Mouse (Mus musculus): ENCODE results near the gene 1700025G04Rik. TPM values are rescaled to one million over a fixed set of nuclear protein-coding genes. Genes with fewer than 3 reads are reported as not detected.
A peak's percentile ranks its signal among the peaks of the same experiment; 100 is the strongest.

1700025G04Rik gene
- polyA plus RNA-seq, 1 experiment from 2014 or later, result 52.7 TPM

GRCm38 (mm10) chr1:151944457-151945223 is 145.3 kb downstream of the 1700025G04Rik start:
- Histone ChIP-seq H3K36me3 (ENCODE audit: control insufficient read depth, insufficient read depth, low read length) (no peaks in the 10 kb centered on the region), H3K27ac (ENCODE audit: low read depth, low read length) (peak overlapping the region; percentile 79), H3K4me3 (ENCODE audit: low read depth, low read length) (no peak overlapping the region), H3K4me1 (replicated peaks; ENCODE audit: control insufficient read depth, insufficient read depth, low read length) (peaks cover 12% of the 10 kb centered on the region; the same call in 1 of the 2 replicates), H3K9ac (ENCODE audit: low read depth, low read length) (no peak overlapping the region), H3K27me3 (ENCODE audit: control insufficient read depth, insufficient read depth, low read length) (no peaks in the 10 kb centered on the region), H3K9me3 (ENCODE audit: control insufficient read depth, low read length) (no peaks in the 10 kb centered on the region), H3K4me2 (replicated peaks; ENCODE audit: low read depth, low read length) (no peak overlapping the region)
- WGBS, result 20% methylated on average over 10 of the region's 10 CpGs
- peak; percentile 76 for ATAC-seq (ENCODE audit: low FRiP score)
- peak; percentile 53 for DNase-seq (ENCODE audit: low spot score)

- Histone ChIP-seq H3K36me3 (ENCODE audit: control insufficient read depth, insufficient read depth, low read length) (no peaks in the 10 kb centered on the region), H3K9ac (ENCODE audit: low read depth, low read length) (no peak overlapping the region), H3K27me3 (ENCODE audit: control insufficient read depth, insufficient read depth, low read length) (no peaks in the 10 kb centered on the region), H3K4me3 (ENCODE audit: low read depth, low read length) (no peak overlapping the region), H3K4me1 (replicated peaks; ENCODE audit: control insufficient read depth, insufficient read depth, low read length) (peaks cover 12% of the 10 kb centered on the region; the same call in 1 of the 2 replicates), H3K9me3 (ENCODE audit: control insufficient read depth, low read length) (no peaks in the 10 kb centered on the region), H3K4me2 (replicated peaks; ENCODE audit: low read depth, low read length) (no peak overlapping the region), H3K27ac (ENCODE audit: low read depth, low read length) (peak overlapping the region; percentile 79)
- peak; percentile 36 for DNase-seq (ENCODE audit: low spot score)
- 42% methylated on average over 8 of the region's 8 CpGs for WGBS
- ATAC-seq (ENCODE audit: low FRiP score), result peak; percentile 85
Observed at GRCm38 (mm10) chr1:151943681-151944237, 146.2 kb downstream of the 1700025G04Rik start.

GRCm38 (mm10) chr1:151942972-151943654 is 146.8 kb downstream of the 1700025G04Rik start:
- 51% methylated on average over 11 of the region's 11 CpGs for WGBS
- H3K27me3 ChIP-seq (ENCODE audit: control insufficient read depth, insufficient read depth, low read length), result no peaks in the 10 kb centered on the region
- peaks cover 12% of the 10 kb centered on the region; the same call in 1 of the 2 replicates for H3K4me1 ChIP-seq (replicated peaks; ENCODE audit: control insufficient read depth, insufficient read depth, low read length)
- ATAC-seq (ENCODE audit: low FRiP score) (peak; percentile 74), DNase-seq (ENCODE audit: low spot score) (peak; percentile 36)
- no peak overlapping the region for H3K4me3 ChIP-seq (ENCODE audit: low read depth, low read length)
- no peaks in the 10 kb centered on the region for H3K9me3 ChIP-seq (ENCODE audit: control insufficient read depth, low read length)
- no peak overlapping the region for H3K4me2 ChIP-seq (replicated peaks; ENCODE audit: low read depth, low read length)
- no peaks in the 10 kb centered on the region for H3K36me3 ChIP-seq (ENCODE audit: control insufficient read depth, insufficient read depth, low read length)
- no peak overlapping the region for H3K9ac ChIP-seq (ENCODE audit: low read depth, low read length)
- H3K27ac ChIP-seq (ENCODE audit: low read depth, low read length), result peak overlapping the region; percentile 77

GRCm38 (mm10) chr1:151939987-151940386 is 149.9 kb downstream of the 1700025G04Rik start:
- Histone ChIP-seq H3K27me3 (ENCODE audit: control insufficient read depth, insufficient read depth, low read length) (no peaks in the 10 kb centered on the region), H3K4me3 (ENCODE audit: low read depth, low read length) (no peak overlapping the region), H3K9me3 (ENCODE audit: control insufficient read depth, low read length) (no peaks in the 10 kb centered on the region), H3K4me1 (replicated peaks; ENCODE audit: control insufficient read depth, insufficient read depth, low read length) (peaks cover 9% of the 10 kb centered on the region; the same call in 1 of the 2 replicates), H3K9ac (ENCODE audit: low read depth, low read length) (no peak overlapping the region), H3K4me2 (replicated peaks; ENCODE audit: low read depth, low read length) (no peak overlapping the region), H3K36me3 (ENCODE audit: control insufficient read depth, insufficient read depth, low read length) (no peaks in the 10 kb centered on the region), H3K27ac (ENCODE audit: low read depth, low read length) (no peak overlapping the region)
- 59% methylated on average over 8 of the region's 8 CpGs for WGBS
- no peak for ATAC-seq (ENCODE audit: low FRiP score)
- DNase-seq (ENCODE audit: low spot score), result no peak

GRCm38 (mm10) chr1:151939510-151939909 is 150.4 kb downstream of the 1700025G04Rik start:
- Histone ChIP-seq H3K4me3 (ENCODE audit: low read depth, low read length) (no peak overlapping the region), H3K9me3 (ENCODE audit: control insufficient read depth, low read length) (no peaks in the 10 kb centered on the region), H3K9ac (ENCODE audit: low read depth, low read length) (no peak overlapping the region), H3K36me3 (ENCODE audit: control insufficient read depth, insufficient read depth, low read length) (no peaks in the 10 kb centered on the region), H3K27ac (ENCODE audit: low read depth, low read length) (no peak overlapping the region), H3K4me1 (replicated peaks; ENCODE audit: control insufficient read depth, insufficient read depth, low read length) (peaks cover 9% of the 10 kb centered on the region; the same call in 1 of the 2 replicates), H3K4me2 (replicated peaks; ENCODE audit: low read depth, low read length) (no peak overlapping the region), H3K27me3 (ENCODE audit: control insufficient read depth, insufficient read depth, low read length) (no peaks in the 10 kb centered on the region)
- 57% methylated on average over 6 of the region's 6 CpGs for WGBS
- DNase-seq (ENCODE audit: low spot score) (no peak), ATAC-seq (ENCODE audit: low FRiP score) (no peak)

- 92% methylated on average over 6 of the region's 6 CpGs for WGBS
- no peak for ATAC-seq (ENCODE audit: low FRiP score)
Observed at GRCm38 (mm10) chr1:151933605-151934004, 156.3 kb downstream of the 1700025G04Rik start.

GRCm38 (mm10) chr1:151926826-151927225 is 163.1 kb downstream of the 1700025G04Rik start:
- Histone ChIP-seq H3K9ac (ENCODE audit: low read depth, low read length) (no peak overlapping the region), H3K4me2 (replicated peaks; ENCODE audit: low read depth, low read length) (no peak overlapping the region), H3K4me1 (replicated peaks; ENCODE audit: control insufficient read depth, insufficient read depth, low read length) (no peaks in the 10 kb centered on the region), H3K36me3 (ENCODE audit: control insufficient read depth, insufficient read depth, low read length) (no peaks in the 10 kb centered on the region), H3K9me3 (ENCODE audit: control insufficient read depth, low read length) (no peaks in the 10 kb centered on the region), H3K4me3 (ENCODE audit: low read depth, low read length) (no peak overlapping the region), H3K27me3 (ENCODE audit: control insufficient read depth, insufficient read depth, low read length) (no peaks in the 10 kb centered on the region), H3K27ac (ENCODE audit: low read depth, low read length) (no peak overlapping the region)
- DNase-seq (ENCODE audit: low spot score) (no peak), ATAC-seq (ENCODE audit: low FRiP score) (no peak)
- 84% methylated on average over 8 of the region's 8 CpGs for WGBS

More at GRCm38 (mm10) chr1:151933605-151934004, 156.3 kb downstream of the 1700025G04Rik start:
- H3K9ac ChIP-seq (ENCODE audit: low read depth, low read length), result no peak overlapping the region
- no peak overlapping the region for H3K27ac ChIP-seq (ENCODE audit: low read depth, low read length)
- H3K4me2 ChIP-seq (replicated peaks; ENCODE audit: low read depth, low read length), result no peak overlapping the region
- H3K4me1 ChIP-seq (replicated peaks; ENCODE audit: control insufficient read depth, insufficient read depth, low read length), result no peaks in the 10 kb centered on the region
- H3K27me3 ChIP-seq (ENCODE audit: control insufficient read depth, insufficient read depth, low read length), result no peaks in the 10 kb centered on the region
- no peak for DNase-seq (ENCODE audit: low spot score)
- no peaks in the 10 kb centered on the region for H3K36me3 ChIP-seq (ENCODE audit: control insufficient read depth, insufficient read depth, low read length)
- no peak overlapping the region for H3K4me3 ChIP-seq (ENCODE audit: low read depth, low read length)
- H3K9me3 ChIP-seq (ENCODE audit: control insufficient read depth, low read length), result no peaks in the 10 kb centered on the region

- ATAC-seq (ENCODE audit: low FRiP score), result no peak
- no peaks in the 10 kb centered on the region for H3K4me1 ChIP-seq (replicated peaks; ENCODE audit: control insufficient read depth, insufficient read depth, low read length)
Observed at GRCm38 (mm10) chr1:151926141-151926540, 163.8 kb downstream of the 1700025G04Rik start.

More at GRCm38 (mm10) chr1:151926141-151926540, 163.8 kb downstream of the 1700025G04Rik start:
- no peak for DNase-seq (ENCODE audit: low spot score)
- 83% methylated on average over 4 of the region's 4 CpGs for WGBS
- Histone ChIP-seq H3K36me3 (ENCODE audit: control insufficient read depth, insufficient read depth, low read length) (no peaks in the 10 kb centered on the region), H3K9me3 (ENCODE audit: control insufficient read depth, low read length) (no peaks in the 10 kb centered on the region), H3K4me3 (ENCODE audit: low read depth, low read length) (no peak overlapping the region), H3K27ac (ENCODE audit: low read depth, low read length) (no peak overlapping the region), H3K27me3 (ENCODE audit: control insufficient read depth, insufficient read depth, low read length) (no peaks in the 10 kb centered on the region), H3K4me2 (replicated peaks; ENCODE audit: low read depth, low read length) (no peak overlapping the region), H3K9ac (ENCODE audit: low read depth, low read length) (no peak overlapping the region)

All from hindbrain, embryonic 11.5 days (tissue).